Mouse (Mus musculus) right cerebral cortex, adult 2 months (tissue): ENCODE measurements around the gene Amtn.
"Not testable (repeated sequence)": the region's sequence is repeated elsewhere in the genome, so short reads cannot be mapped to it uniquely, and the experiment has no call there.

ENCODE experiments used
- DNase-seq, 2 experiments: peaks; one replicate each; pipeline ENCODE4 v3.0.0; 2021 to 2022; ENCODE audit warnings: low spot score in 2 of 2

Amtn gene

DNA sequence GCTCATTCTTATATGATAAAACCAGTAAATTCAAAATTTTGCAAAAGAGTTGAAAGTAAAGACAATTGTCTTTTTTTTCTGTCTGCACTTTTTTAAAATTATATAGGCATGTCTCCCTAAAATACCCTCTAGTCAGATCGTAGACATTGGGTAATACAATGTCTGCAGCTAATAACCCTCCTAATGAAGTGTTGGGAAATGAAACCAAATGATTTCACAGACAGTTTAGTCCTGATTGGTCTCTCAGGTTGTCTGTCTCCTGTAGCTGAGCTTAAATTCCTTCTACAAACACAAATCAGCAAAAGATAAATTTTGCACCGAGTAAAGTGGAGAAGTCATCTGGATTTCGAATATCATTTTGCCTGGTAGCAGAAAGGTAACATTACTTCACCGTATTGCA is at the start of gene Amtn:
Gene Amtn (plus strand): TSS at position 301 of the 400 bp plus-strand sequence.
- no peak for DNase-seq

DNA sequence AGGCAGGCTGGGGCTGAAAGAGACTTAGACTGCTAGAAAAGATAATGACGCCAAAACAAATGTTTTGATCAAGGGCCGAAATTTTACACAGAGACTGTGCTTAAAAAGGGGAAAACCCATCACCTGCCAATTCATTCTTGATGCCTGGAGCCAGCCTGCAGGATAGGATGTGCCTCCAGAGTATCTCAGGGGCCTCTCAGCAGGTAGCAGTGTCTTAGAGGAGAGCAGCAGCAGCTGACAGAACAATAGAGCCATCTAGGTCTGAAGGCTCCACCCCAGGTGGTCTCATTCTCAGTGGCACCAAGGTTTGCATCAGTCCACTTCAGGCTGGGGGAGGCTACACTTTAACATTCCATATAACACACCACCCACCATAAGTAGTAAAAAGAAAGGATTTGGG is 27.4 kb upstream of the Amtn start:
- DNase-seq = not testable (repeated sequence)

DNA sequence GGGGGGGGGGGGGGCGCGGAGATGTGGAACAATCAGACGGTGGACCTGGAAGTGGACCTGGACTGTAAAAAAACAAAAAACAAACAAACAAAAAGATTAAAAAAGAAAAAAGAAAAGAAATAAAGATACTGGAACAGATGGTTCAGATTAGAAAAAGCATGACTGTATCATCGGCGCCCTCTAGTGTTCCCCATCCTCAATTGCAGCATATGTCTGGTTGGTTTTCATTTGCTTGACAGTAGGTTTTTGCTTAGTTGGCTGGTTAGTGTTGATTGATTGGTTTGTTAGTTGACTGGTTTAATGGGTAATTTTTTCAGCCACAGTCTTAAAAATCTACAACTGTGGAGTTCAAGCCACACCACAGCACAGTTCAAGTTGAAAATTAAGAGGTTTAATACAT is 11.1 kb upstream of the Amtn start:
- peak; percentile 71 for DNase-seq

DNA sequence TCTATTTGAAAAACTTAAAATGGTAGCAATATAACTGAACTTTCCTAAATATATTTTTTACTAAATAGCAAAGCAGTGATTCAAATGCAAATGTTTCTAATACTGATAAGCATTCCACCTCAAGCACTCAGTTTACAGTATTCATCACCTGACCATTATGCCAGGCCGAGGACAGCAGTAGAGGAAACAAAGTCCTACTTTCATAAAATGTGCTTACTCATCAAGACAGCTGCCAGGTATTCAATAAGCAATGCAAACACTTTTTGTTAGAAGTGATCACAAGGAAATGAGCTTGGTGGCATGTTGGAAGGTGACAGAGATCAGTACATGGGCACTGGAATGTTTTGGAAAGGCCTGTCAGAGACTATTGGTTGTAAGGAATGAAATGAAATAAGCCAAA is 9.0 kb upstream of the Amtn start:
- DNase-seq = no peak

DNA sequence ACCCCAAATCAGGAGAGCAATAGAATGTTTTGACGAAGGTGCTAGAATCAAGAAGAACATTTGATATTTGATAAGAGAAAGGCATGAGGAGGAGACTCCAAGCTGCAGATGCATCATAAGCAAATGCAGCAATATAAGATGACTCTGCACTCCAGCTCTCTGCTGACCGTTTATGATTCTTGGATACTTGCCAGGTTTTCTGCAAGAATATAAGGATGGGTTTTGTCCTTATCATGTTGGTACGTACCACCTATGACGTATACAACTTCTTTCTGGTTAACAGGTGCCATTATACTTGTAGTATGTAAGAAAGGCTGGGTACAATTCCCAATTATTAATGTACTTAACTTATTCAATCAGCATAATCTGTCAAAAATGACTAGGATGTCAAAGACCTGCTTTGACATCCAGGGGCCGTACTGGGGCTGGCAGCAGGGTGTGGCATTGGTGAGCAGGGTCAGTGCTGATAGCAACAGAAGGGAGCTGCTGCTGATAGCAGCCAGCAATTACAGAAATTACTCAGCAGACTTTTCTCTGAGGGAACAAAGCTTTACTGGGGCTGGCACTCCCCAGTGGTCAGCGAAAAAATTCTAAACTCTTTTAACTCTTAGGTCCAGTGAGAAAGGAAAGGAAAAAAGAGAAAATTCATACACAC is 5.2 kb upstream of the Amtn start:
- no peak for DNase-seq

DNA sequence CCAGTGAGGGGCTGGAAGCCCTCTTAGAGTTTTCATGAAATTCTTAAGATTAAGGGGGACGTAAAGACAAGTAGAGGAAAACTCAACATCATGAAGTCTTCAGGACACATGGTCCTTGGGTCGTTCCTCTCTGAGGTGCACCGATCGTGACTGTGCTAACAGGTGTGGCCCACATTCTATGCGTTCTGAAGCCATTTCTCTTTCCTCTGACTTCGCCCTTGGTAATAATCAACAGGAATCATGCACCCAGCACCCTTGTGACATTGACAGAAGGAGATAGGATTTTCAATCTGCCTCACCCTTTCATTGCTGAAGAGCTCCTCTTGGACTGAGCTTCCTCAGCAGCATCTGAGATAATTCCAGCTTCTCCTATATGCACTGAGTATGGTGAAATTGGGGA is 3.3 kb upstream of the Amtn start:
- no peak for DNase-seq

DNA sequence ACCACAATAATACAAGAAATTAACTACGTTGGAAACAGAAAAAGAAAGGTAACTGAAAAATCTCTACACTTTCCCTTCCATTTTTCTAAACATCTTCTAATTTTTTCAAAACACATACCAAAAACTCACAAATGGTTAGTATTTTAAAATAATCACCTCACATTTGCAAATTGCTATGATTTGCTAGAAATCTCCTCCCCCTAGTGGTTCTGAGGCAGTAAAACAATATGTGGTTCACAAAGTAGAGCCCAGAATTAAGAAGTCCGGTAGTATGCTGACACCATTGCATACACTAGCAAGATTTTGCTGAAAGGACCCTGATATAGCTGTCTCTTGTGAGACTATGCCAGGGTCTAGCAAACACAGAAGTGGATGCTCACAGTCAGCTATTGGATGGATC is 16.1 kb downstream of the Amtn start:
- not testable (repeated sequence) for DNase-seq

DNA sequence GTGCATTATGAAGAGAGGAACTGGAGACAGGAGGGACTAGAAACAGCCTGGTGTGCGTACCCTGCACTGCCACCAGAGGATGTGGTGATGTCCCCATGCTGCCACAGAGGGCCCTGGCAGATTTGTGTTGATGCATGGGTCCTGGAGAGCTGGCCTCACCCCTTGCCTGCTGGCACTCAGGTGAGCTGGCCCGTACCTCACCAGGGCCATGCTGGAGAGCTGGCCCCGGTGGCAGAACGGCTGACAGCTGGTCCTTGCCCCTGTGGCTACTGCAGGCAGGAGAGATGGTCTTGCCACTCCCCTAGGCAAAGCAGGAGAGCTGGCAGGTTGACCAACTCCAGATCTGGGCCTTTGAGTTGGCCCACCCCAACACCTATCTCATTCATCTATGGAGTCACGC is 22.7 kb downstream of the Amtn start:
- DNase-seq = no peak

DNA sequence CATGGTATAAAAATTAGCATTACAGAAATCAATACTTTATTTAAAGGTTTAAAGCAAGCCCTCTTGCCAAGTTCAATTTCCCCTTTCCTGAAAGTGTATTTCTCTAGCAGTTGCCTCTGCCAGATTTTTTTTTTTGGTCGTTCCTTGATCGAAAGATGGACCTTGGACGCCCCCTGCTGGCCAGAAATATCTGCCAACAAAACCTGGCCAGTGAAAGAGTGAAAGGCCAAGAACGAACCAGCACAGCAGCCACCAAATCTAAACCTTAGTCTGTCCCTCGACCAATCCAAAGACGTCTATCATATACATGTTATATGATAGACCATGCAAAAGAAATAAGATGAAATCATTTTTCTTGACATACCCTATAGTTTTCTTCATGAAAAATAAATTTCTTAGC is 23.9 kb downstream of the Amtn start:
- DNase-seq = peak; percentile 78 to 84

DNA sequence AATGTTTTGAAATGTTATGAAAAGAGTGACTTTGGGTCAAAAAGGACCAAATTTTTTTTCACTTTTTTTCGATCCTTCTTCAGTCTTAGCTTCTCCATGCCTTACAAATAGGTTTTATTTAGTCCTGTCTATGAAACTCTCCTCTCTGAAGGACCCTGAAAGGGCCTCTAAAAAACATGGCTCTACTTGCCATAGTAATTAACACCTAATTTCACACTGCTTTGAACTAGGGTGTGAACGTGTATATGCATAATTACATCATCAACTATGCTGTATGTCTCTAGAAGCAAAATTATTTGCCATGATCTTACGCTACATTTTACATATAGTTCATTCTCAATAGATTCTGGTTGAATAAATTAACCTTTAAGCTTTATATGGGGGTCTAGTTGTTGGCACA is 25.6 kb downstream of the Amtn start:
- DNase-seq = no peak

DNA sequence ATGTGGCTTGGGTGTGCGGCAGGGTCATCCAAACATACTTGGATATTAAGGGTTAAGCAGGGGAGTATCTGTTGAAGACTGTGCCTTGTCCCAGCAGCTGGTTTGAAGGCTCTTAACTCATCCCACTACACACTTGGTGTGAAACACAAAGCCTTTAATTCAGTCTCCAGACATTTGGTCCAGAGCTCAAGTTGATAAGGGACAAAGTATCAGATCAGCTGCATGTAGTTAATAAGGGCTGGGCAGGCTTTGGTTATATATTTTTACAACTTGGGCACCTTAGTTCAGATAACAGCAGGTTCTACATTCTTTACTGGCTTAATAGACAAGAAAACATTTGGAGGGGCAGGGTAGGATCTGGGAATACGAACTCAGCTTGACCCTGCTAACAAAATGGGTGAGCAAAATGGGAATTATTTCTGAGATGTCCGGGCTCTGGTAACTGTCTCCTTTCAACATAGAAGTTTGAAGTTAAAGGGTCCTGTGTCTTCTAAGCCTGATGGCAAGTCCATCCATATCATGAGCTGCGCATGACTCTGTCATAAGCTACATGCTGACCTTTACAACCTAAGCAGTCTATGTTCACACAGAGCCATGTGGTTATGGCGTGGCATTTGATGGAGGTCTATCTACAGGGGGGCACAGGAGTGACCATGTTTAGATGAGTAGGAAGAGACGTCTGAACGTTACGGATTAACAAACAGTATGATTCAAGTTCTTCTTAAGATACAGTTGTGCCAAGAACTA is 44.6 kb downstream of the Amtn start:
- DNase-seq = no peak

DNA sequence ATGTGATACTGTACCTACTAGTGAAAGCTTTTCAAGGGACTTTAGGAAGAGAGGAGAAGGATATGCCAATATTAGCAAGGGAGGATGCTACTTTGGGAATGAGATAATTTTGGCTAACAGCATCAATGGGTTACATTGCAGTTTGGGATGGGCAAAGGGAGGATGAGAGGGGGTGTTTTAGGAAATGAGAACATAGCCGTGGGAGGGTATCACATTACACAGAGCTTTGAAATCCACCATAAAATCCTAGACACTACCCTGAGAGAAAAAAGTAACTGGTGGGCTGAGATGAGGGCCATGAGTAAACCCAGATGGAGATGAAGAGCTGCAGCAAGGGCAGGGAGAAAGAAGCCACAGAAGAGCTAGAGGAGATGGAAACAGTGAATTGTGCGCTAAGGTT is 49.0 kb downstream of the Amtn start:
- DNase-seq = peak; percentile 6 to 15

DNA sequence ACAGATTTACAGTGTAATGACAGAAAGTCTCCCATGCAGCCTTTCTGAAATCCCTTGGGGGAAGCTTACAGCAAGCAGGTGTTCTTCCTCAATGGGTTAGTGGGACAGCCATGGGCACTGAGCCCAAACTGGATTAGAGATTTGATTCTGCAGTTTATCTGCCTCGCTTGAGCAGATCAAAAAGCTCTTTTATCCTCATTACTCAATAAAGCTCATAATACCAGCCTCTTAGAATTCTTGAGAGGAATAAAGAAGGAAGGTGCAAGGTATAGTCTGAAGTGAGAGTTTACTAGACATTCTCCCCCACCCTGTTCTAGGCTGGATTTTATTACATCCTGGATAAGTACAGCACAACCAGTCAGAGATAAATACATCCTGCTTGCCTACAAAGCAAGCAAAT is 50.8 kb downstream of the Amtn start:
- no peak for DNase-seq
